Mouse (Mus musculus) liver, embryonic 11.5 days (tissue): ENCODE measurements at regions not wholly inside any gene's neighbourhood (a gene's known extent, or its start where the extent isn't known, plus 50 kb on each side); places are given as distances from the start of the nearest gene placed in this dataset.
A peak's percentile ranks its signal among the peaks of the same experiment; 100 is the strongest.

Source experiments
- ATAC-seq: fragments of 200-750 bp; cut with Nextera tagmentation; replicated peaks from 2 replicates; pipeline ENCODE4 v1.8.0; 2017; ENCODE audit warnings: moderate number of reproducible peaks, mild to moderate bottlenecking, moderate TSS enrichment, moderate library complexity; ENCODE audit not compliant: low FRiP score
- DNase-seq: peaks from one replicate; pipeline ENCODE4 v3.0.0-alpha.2; 2017; ENCODE audit warnings: low spot score
- H3K27ac ChIP-seq: fragments of 300-500 bp; sonication (generic); 2 replicates; pipeline ENCODE4 v1.5.1; 2014; ENCODE audit warnings: mild to moderate bottlenecking, low read depth, low read length, control low read depth
- H3K27me3 ChIP-seq: fragments of 300-500 bp; sonication (generic); replicated peaks from 2 replicates; pipeline ENCODE4 v1.6.1; 2014; ENCODE audit warnings: low read length, mixed read lengths; ENCODE audit not compliant: control insufficient read depth, insufficient read depth
- H3K36me3 ChIP-seq: fragments of 300-500 bp; sonication (generic); 2 replicates; pipeline ENCODE4 v1.6.1; 2014; ENCODE audit warnings: mild to moderate bottlenecking, low read length, moderate library complexity, mixed read lengths; ENCODE audit not compliant: control insufficient read depth, insufficient read depth
- H3K4me1 ChIP-seq: fragments of 300-500 bp; sonication (generic); replicated peaks from 2 replicates; pipeline ENCODE4 v1.6.1; 2014; ENCODE audit warnings: low read length, mixed read lengths; ENCODE audit not compliant: control insufficient read depth, insufficient read depth
- H3K4me2 ChIP-seq: fragments of 300-500 bp; sonication (generic); 2 replicates; pipeline ENCODE4 v1.6.1; 2014; ENCODE audit warnings: mild to moderate bottlenecking, control low read depth, moderate library complexity
- H3K4me3 ChIP-seq: fragments of 300-500 bp; sonication (generic); 2 replicates; pipeline ENCODE4 v1.5.1; 2014; ENCODE audit warnings: low read depth, low read length, control low read depth
- H3K9ac ChIP-seq: fragments of 300-500 bp; sonication (generic); 2 replicates; pipeline ENCODE4 v1.6.1; 2014; ENCODE audit warnings: low read depth, low read length, control low read depth
- H3K9me3 ChIP-seq: fragments of 300-500 bp; sonication (generic); 2 replicates; pipeline ENCODE4 v1.6.1; 2016; ENCODE audit warnings: low read length, inconsistent platforms, mixed read lengths; ENCODE audit not compliant: control insufficient read depth
- WGBS: fragments of 180-500 bp; shearing (Covaris S2); extraction: QIAGEN DNeasy Blood & Tissue Kit; methylation state at CpG from one replicate; pipeline ENCODE4 v1.1.7; 2014; 5-methylcytosine and 5-hydroxymethylcytosine counted together

- H3K27ac ChIP-seq = no peak overlapping the region
- no peaks in the 10 kb centered on the region for H3K4me1 ChIP-seq
- H3K9ac ChIP-seq = no peak overlapping the region
- 75% methylated on average over 3 of the region's 3 CpGs for WGBS
- DNase-seq (no peak), ATAC-seq (no peak)
- no peaks in the 10 kb centered on the region for H3K36me3 ChIP-seq
- no peaks in the 10 kb centered on the region for H3K27me3 ChIP-seq
- H3K4me2 ChIP-seq = no peak overlapping the region
- no peaks in the 10 kb centered on the region for H3K9me3 ChIP-seq
- no peak overlapping the region for H3K4me3 ChIP-seq
Observed at GRCm38 (mm10) chr12:58901931-58902330, 109.9 kb downstream of the Sec23a start.

GRCm38 (mm10) chr12:58875808-58876207 is 136.0 kb downstream of the Sec23a start:
- no peak for DNase-seq
- Histone ChIP-seq H3K9ac (no peak overlapping the region), H3K4me2 (no peak overlapping the region), H3K9me3 (no peaks in the 10 kb centered on the region), H3K36me3 (no peaks in the 10 kb centered on the region), H3K27ac (no peak overlapping the region), H3K27me3 (no peaks in the 10 kb centered on the region), H3K4me1 (no peaks in the 10 kb centered on the region), H3K4me3 (no peak overlapping the region)
- no peak for ATAC-seq
- WGBS = 78% methylated on average over 2 of the region's 2 CpGs

- Histone ChIP-seq H3K4me3 (no peak overlapping the region), H3K9me3 (no peaks in the 10 kb centered on the region), H3K36me3 (no peaks in the 10 kb centered on the region), H3K4me1 (no peaks in the 10 kb centered on the region), H3K4me2 (no peak overlapping the region), H3K27me3 (no peaks in the 10 kb centered on the region), H3K9ac (no peak overlapping the region), H3K27ac (no peak overlapping the region)
- no peak for DNase-seq
- no peak for ATAC-seq
Observed at GRCm38 (mm10) chr12:58872465-58872864, 139.4 kb downstream of the Sec23a start.

DNA sequence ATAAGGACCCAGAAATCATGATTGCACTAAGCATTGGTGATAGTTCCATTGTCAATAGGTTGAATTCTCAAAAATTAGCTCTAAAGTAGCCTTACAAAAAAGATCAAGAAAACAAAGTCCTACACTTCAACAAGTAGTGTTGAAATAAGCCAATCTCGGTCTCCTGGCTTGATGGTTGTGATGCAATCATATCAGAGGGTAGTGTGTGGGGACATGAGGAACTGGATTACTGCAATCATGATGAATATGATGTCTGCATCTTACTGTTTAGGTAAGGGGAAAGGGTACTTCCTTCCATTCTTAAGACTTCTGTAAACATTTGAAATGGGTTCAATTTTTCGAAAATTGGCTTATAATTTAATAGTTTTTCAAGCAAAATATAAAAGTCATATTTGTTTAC is 155.3 kb downstream of the Sec23a start:
- Histone ChIP-seq H3K4me2 (no peak overlapping the region), H3K4me3 (no peak overlapping the region), H3K27ac (no peak overlapping the region), H3K9me3 (no peaks in the 10 kb centered on the region), H3K4me1 (no peaks in the 10 kb centered on the region), H3K9ac (no peak overlapping the region), H3K36me3 (no peaks in the 10 kb centered on the region), H3K27me3 (no peaks in the 10 kb centered on the region)
- ATAC-seq = no peak
- no peak for DNase-seq
- 61% methylated on average over 2 of the region's 2 CpGs for WGBS

DNA sequence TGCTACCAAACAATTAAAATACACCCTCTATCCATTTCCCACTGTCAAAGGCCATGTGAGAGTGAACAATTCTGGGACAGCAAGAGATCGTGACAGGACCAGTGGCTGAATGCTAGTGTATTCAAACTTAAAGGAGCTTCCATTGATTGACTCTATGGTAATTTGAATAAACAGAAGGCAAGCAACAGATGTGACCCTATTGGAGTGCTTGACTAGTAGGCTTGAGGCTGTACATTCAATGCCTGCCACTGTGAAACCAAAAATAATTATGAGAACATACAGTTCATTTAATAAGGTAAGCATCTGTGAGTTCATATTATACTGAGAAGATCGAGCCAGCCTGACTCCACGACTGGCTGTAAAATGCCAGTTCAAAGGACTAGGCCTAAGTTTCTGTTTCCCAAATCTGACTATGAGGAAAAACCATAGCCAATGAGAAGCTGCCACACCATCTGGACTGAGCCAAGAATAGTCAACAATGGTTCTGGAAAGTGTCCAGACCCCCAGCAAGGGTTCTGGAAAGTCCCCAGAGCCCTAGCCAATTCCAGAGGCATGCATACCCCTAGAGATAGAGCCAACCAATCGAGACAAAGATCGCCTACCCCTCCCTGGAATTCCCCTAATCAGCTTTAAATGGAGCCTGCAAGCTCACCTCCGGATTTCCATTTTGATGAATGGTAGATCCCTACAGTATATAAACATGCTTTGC is 160.0 kb downstream of the Sec23a start:
- H3K4me2 ChIP-seq = no peak overlapping the region
- no peaks in the 10 kb centered on the region for H3K4me1 ChIP-seq
- H3K36me3 ChIP-seq = no peaks in the 10 kb centered on the region
- 79% methylated on average over 6 of the region's 6 CpGs for WGBS
- no peak overlapping the region for H3K9ac ChIP-seq
- no peaks in the 10 kb centered on the region for H3K9me3 ChIP-seq
- H3K27ac ChIP-seq = no peak overlapping the region
- H3K4me3 ChIP-seq = no peak overlapping the region
- DNase-seq (no peak), ATAC-seq (no peak)
- no peaks in the 10 kb centered on the region for H3K27me3 ChIP-seq

DNA sequence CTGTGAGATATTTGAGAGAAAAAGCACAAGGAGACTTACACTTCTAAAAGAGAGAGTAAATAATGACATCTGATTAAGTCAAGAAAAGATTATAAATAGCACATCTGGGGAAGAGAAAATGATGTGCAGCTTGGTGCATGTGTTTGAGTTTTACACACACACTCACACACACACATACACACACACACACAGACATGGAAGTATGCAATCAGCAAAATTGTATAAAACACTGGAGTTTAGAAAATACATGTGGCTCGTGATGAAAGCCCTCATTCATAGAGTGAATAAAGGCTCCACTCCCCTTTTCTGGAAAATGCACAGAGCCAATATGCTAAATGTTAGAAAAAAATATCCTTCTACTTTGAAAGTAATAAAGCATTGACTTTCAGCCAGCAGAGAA is 182.2 kb downstream of the Sec23a start:
- H3K4me3 ChIP-seq = no peak overlapping the region
- no peaks in the 10 kb centered on the region for H3K9me3 ChIP-seq
- ATAC-seq (no peak), DNase-seq (no peak)
- H3K27me3 ChIP-seq = no peaks in the 10 kb centered on the region
- H3K4me2 ChIP-seq = no peak overlapping the region
- no peaks in the 10 kb centered on the region for H3K36me3 ChIP-seq
- H3K27ac ChIP-seq = no peak overlapping the region
- H3K9ac ChIP-seq = no peak overlapping the region
- WGBS = 69% methylated on average over 1 of the region's 1 CpGs
- no peaks in the 10 kb centered on the region for H3K4me1 ChIP-seq

DNA sequence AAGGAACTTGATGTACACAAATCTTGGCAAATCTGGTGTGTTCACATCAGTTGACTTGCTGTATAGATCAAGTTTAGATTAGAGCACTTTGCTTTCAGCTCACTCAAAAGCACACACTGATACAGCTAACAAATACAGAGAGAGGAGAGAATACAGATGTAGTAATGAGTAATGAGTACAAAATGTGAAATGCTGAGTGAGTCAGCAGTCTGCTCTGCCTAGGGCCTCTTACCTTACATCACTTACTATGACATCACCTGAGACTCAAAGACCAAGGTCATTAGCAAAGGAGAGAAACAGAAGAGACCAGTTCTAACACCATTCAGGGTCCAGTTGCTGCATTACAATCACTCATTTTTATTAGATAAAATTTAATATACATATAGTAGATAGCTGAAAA is 184.0 kb downstream of the Sec23a start:
- no peak for DNase-seq
- H3K4me1 ChIP-seq = no peaks in the 10 kb centered on the region
- H3K4me3 ChIP-seq = no peak overlapping the region
- H3K27me3 ChIP-seq = no peaks in the 10 kb centered on the region
- no peaks in the 10 kb centered on the region for H3K9me3 ChIP-seq
- no peaks in the 10 kb centered on the region for H3K36me3 ChIP-seq
- ATAC-seq = no peak
- H3K27ac ChIP-seq = no peak overlapping the region
- H3K9ac ChIP-seq = no peak overlapping the region
- no peak overlapping the region for H3K4me2 ChIP-seq

- H3K36me3 ChIP-seq = no peaks in the 10 kb centered on the region
- no peaks in the 10 kb centered on the region for H3K4me1 ChIP-seq
- no peaks in the 10 kb centered on the region for H3K9me3 ChIP-seq
- no peak overlapping the region for H3K4me2 ChIP-seq
- DNase-seq (no peak), ATAC-seq (no peak)
- H3K27ac ChIP-seq = no peak overlapping the region
- H3K27me3 ChIP-seq = no peaks in the 10 kb centered on the region
- H3K9ac ChIP-seq = no peak overlapping the region
- 86% methylated on average over 7 of the region's 7 CpGs for WGBS
- no peak overlapping the region for H3K4me3 ChIP-seq
Observed at GRCm38 (mm10) chr12:58825139-58825921, 186.5 kb downstream of the Sec23a start.

GRCm38 (mm10) chr12:58822971-58823370 is 188.8 kb downstream of the Sec23a start:
- H3K4me2 ChIP-seq = no peak overlapping the region
- DNase-seq (no peak), ATAC-seq (peak; percentile 80)
- no peaks in the 10 kb centered on the region for H3K36me3 ChIP-seq
- no peak overlapping the region for H3K4me3 ChIP-seq
- no peaks in the 10 kb centered on the region for H3K27me3 ChIP-seq
- WGBS = 26% methylated on average over 3 of the region's 3 CpGs
- H3K9ac ChIP-seq = no peak overlapping the region
- no peak overlapping the region for H3K27ac ChIP-seq
- H3K4me1 ChIP-seq = no peaks in the 10 kb centered on the region
- no peaks in the 10 kb centered on the region for H3K9me3 ChIP-seq
